Mouse (Mus musculus) forebrain, embryonic 15.5 days (tissue): ENCODE measurements at regions not wholly inside any gene's neighbourhood (a gene's known extent, or its start where the extent isn't known, plus 50 kb on each side); places are given as distances from the start of the nearest gene placed in this dataset.

Experiments used
- ATAC-seq: fragments of 200-750 bp; cut with Nextera tagmentation; replicated peaks from 2 replicates; pipeline ENCODE4 v1.8.0; 2017; ENCODE audit warnings: mild to moderate bottlenecking, moderate TSS enrichment, moderate library complexity
- H3K27ac ChIP-seq: fragments of 300-500 bp; sonication (generic); replicated peaks from 2 replicates; pipeline ENCODE4 v1.5.1; 2015; ENCODE audit warnings: mild to moderate bottlenecking, inconsistent platforms
- H3K27me3 ChIP-seq: fragments of 300-500 bp; sonication (generic); 2 replicates; pipeline ENCODE4 v1.6.1; 2015; ENCODE audit warnings: inconsistent platforms
- H3K36me3 ChIP-seq: fragments of 300-500 bp; sonication (generic); 2 replicates; pipeline ENCODE4 v1.6.1; 2015; ENCODE audit warnings: mild to moderate bottlenecking, inconsistent platforms
- H3K4me1 ChIP-seq: fragments of 300-500 bp; sonication (generic); 2 replicates; pipeline ENCODE4 v1.6.1; 2015; ENCODE audit warnings: inconsistent platforms
- H3K4me2 ChIP-seq: fragments of 300-500 bp; sonication (generic); replicated peaks from 2 replicates; pipeline ENCODE4 v1.6.1; 2015; ENCODE audit warnings: mild to moderate bottlenecking, inconsistent platforms
- H3K4me3 ChIP-seq: fragments of 300-500 bp; sonication (generic); 2 replicates; pipeline ENCODE4 v1.5.1; 2015; ENCODE audit warnings: mild to moderate bottlenecking, inconsistent platforms
- H3K9ac ChIP-seq: fragments of 300-500 bp; sonication (generic); replicated peaks from 2 replicates; pipeline ENCODE4 v1.6.1; 2015; ENCODE audit warnings: mild to moderate bottlenecking, inconsistent platforms
- H3K9me3 ChIP-seq: fragments of 300-500 bp; sonication (generic); 2 replicates; pipeline ENCODE4 v1.6.1; 2016; ENCODE audit warnings: inconsistent platforms
- WGBS: fragments of 180-500 bp; shearing (Covaris S2); methylation state at CpG from one replicate; pipeline ENCODE4 v1.1.7; 2015; ENCODE audit warnings: mixed read lengths; 5-methylcytosine and 5-hydroxymethylcytosine counted together

GRCm38 (mm10) chr13:84625527-84625926 lies 403.4 kb downstream of the Tmem161b start:
- Histone ChIP-seq H3K4me3 (no peak overlapping the region), H3K27me3 (no peaks in the 10 kb centered on the region), H3K27ac (no peak overlapping the region), H3K4me2 (no peak overlapping the region), H3K4me1 (peaks cover 13% of the 10 kb centered on the region; the same call in 1 of the 2 replicates), H3K36me3 (no peaks in the 10 kb centered on the region), H3K9me3 (no peaks in the 10 kb centered on the region), H3K9ac (no peak overlapping the region)
- WGBS: 33% methylated on average over 1 of the region's 1 CpGs
- no peak for ATAC-seq

- WGBS: 4% methylated on average over 2 of the region's 2 CpGs
- ATAC-seq: no peak
- H3K36me3 ChIP-seq: no peaks in the 10 kb centered on the region
- no peak overlapping the region for H3K9ac ChIP-seq
- no peak overlapping the region for H3K4me3 ChIP-seq
- H3K27me3 ChIP-seq: no peaks in the 10 kb centered on the region
- no peak overlapping the region for H3K27ac ChIP-seq
- H3K9me3 ChIP-seq: no peaks in the 10 kb centered on the region
- peaks cover 13% of the 10 kb centered on the region; the same call in 1 of the 2 replicates for H3K4me1 ChIP-seq
- H3K4me2 ChIP-seq: no peak overlapping the region
These were observed 403.8 kb downstream of the Tmem161b start for GRCm38 (mm10) chr13:84625927-84626326.

- Histone ChIP-seq H3K36me3 (no peaks in the 10 kb centered on the region), H3K4me1 (peaks cover 13% of the 10 kb centered on the region; the same call in 1 of the 2 replicates)
- 37% methylated on average over 1 of the region's 1 CpGs for WGBS
These were observed 404.3 kb downstream of the Tmem161b start for GRCm38 (mm10) chr13:84626397-84626796.

GRCm38 (mm10) chr13:84630686-84631085 lies 408.6 kb downstream of the Tmem161b start:
- H3K9me3 ChIP-seq: no peaks in the 10 kb centered on the region
- H3K27ac ChIP-seq: no peak overlapping the region
- no peaks in the 10 kb centered on the region for H3K27me3 ChIP-seq
- H3K4me2 ChIP-seq: no peak overlapping the region
- no peak overlapping the region for H3K4me3 ChIP-seq
- no peaks in the 10 kb centered on the region for H3K36me3 ChIP-seq
- WGBS: 72% methylated on average over 2 of the region's 2 CpGs
- peaks cover 3% of the 10 kb centered on the region; the same call in 1 of the 2 replicates for H3K4me1 ChIP-seq
- no peak overlapping the region for H3K9ac ChIP-seq
- no peak for ATAC-seq

More at GRCm38 (mm10) chr13:84626397-84626796, 404.3 kb downstream of the Tmem161b start:
- Histone ChIP-seq H3K27me3 (no peaks in the 10 kb centered on the region), H3K4me2 (no peak overlapping the region), H3K27ac (no peak overlapping the region), H3K9me3 (no peaks in the 10 kb centered on the region), H3K4me3 (no peak overlapping the region), H3K9ac (no peak overlapping the region)
- ATAC-seq: no peak

- WGBS: 72% methylated on average over 5 of the region's 5 CpGs
- Histone ChIP-seq H3K4me2 (no peak overlapping the region), H3K9me3 (no peaks in the 10 kb centered on the region), H3K4me3 (no peak overlapping the region), H3K27me3 (no peaks in the 10 kb centered on the region), H3K27ac (no peak overlapping the region), H3K4me1 (peaks cover 5% of the 10 kb centered on the region; the same call in 1 of the 2 replicates), H3K36me3 (no peaks in the 10 kb centered on the region), H3K9ac (no peak overlapping the region)
- ATAC-seq: no peak
These were observed 410.4 kb downstream of the Tmem161b start for GRCm38 (mm10) chr13:84632493-84632892.

GRCm38 (mm10) chr13:84636831-84637230 lies 414.7 kb downstream of the Tmem161b start:
- peak overlapping the region; percentile 72 for H3K27ac ChIP-seq

GRCm38 (mm10) chr13:84637606-84638005 lies 415.5 kb downstream of the Tmem161b start:
- H3K27ac ChIP-seq: peak overlapping the region; percentile 72
- WGBS: 47% methylated on average over 1 of the region's 1 CpGs
- ATAC-seq: no peak
- no peaks in the 10 kb centered on the region for H3K36me3 ChIP-seq
- no peaks in the 10 kb centered on the region for H3K9me3 ChIP-seq
- H3K9ac ChIP-seq: no peak overlapping the region
- H3K4me3 ChIP-seq: no peak overlapping the region
- H3K27me3 ChIP-seq: no peaks in the 10 kb centered on the region
- peaks cover 18% of the 10 kb centered on the region for H3K4me1 ChIP-seq
- no peak overlapping the region for H3K4me2 ChIP-seq

More at GRCm38 (mm10) chr13:84636831-84637230, 414.7 kb downstream of the Tmem161b start:
- Histone ChIP-seq H3K4me3 (no peak overlapping the region), H3K36me3 (no peaks in the 10 kb centered on the region), H3K4me2 (no peak overlapping the region; the same call in 1 of the 2 replicates), H3K9me3 (no peaks in the 10 kb centered on the region), H3K9ac (no peak overlapping the region), H3K27me3 (no peaks in the 10 kb centered on the region), H3K4me1 (peaks cover 18% of the 10 kb centered on the region)
- ATAC-seq: no peak

- no peak for ATAC-seq
- H3K27ac ChIP-seq: peak overlapping the region; percentile 86
These were observed 416.4 kb downstream of the Tmem161b start for GRCm38 (mm10) chr13:84638401-84638934.

GRCm38 (mm10) chr13:84639087-84640022 lies 417.3 kb downstream of the Tmem161b start:
- no peak overlapping the region for H3K4me2 ChIP-seq
- H3K36me3 ChIP-seq: no peaks in the 10 kb centered on the region
- WGBS: 9% methylated on average over 6 of the region's 6 CpGs

More at GRCm38 (mm10) chr13:84638401-84638934, 416.4 kb downstream of the Tmem161b start:
- no peak overlapping the region for H3K4me3 ChIP-seq
- no peaks in the 10 kb centered on the region for H3K36me3 ChIP-seq
- 10% methylated on average over 4 of the region's 4 CpGs for WGBS
- H3K9me3 ChIP-seq: no peaks in the 10 kb centered on the region
- peaks cover 18% of the 10 kb centered on the region for H3K4me1 ChIP-seq
- no peaks in the 10 kb centered on the region for H3K27me3 ChIP-seq
- H3K9ac ChIP-seq: no peak overlapping the region
- H3K4me2 ChIP-seq: no peak overlapping the region; the same call in 1 of the 2 replicates

GRCm38 (mm10) chr13:84644024-84644423 lies 421.9 kb downstream of the Tmem161b start:
- no peaks in the 10 kb centered on the region for H3K9me3 ChIP-seq
- H3K9ac ChIP-seq: no peak overlapping the region
- ATAC-seq: no peak
- H3K4me1 ChIP-seq: peaks cover 5% of the 10 kb centered on the region
- 97% methylated on average over 4 of the region's 4 CpGs for WGBS
- H3K4me3 ChIP-seq: no peak overlapping the region
- H3K4me2 ChIP-seq: no peak overlapping the region
- no peak overlapping the region for H3K27ac ChIP-seq
- no peaks in the 10 kb centered on the region for H3K36me3 ChIP-seq
- H3K27me3 ChIP-seq: no peaks in the 10 kb centered on the region

More at GRCm38 (mm10) chr13:84639087-84640022, 417.3 kb downstream of the Tmem161b start:
- H3K27me3 ChIP-seq: no peaks in the 10 kb centered on the region
- no peak overlapping the region for H3K4me3 ChIP-seq
- H3K4me1 ChIP-seq: peaks cover 18% of the 10 kb centered on the region
- ATAC-seq: peak; percentile 88
- H3K27ac ChIP-seq: peak overlapping the region; percentile 86
- H3K9me3 ChIP-seq: no peaks in the 10 kb centered on the region
- H3K9ac ChIP-seq: no peak overlapping the region

GRCm38 (mm10) chr13:84646899-84647298 lies 424.8 kb downstream of the Tmem161b start:
- no peaks in the 10 kb centered on the region for H3K27me3 ChIP-seq
- no peak for ATAC-seq
- no peak overlapping the region for H3K4me2 ChIP-seq
- H3K4me3 ChIP-seq: no peak overlapping the region
- peak overlapping the region; percentile 38; the same call in 1 of the 2 replicates for H3K27ac ChIP-seq
- H3K4me1 ChIP-seq: no peaks in the 10 kb centered on the region; the same call in 1 of the 2 replicates
- 63% methylated on average over 1 of the region's 1 CpGs for WGBS
- no peaks in the 10 kb centered on the region for H3K36me3 ChIP-seq
- no peaks in the 10 kb centered on the region for H3K9me3 ChIP-seq
- no peak overlapping the region for H3K9ac ChIP-seq

- no peaks in the 10 kb centered on the region; the same call in 1 of the 2 replicates for H3K4me1 ChIP-seq
- H3K4me2 ChIP-seq: no peak overlapping the region
- H3K27me3 ChIP-seq: no peaks in the 10 kb centered on the region
- no peaks in the 10 kb centered on the region for H3K9me3 ChIP-seq
- no peaks in the 10 kb centered on the region for H3K36me3 ChIP-seq
- H3K9ac ChIP-seq: no peak overlapping the region
- no peak overlapping the region for H3K4me3 ChIP-seq
- no peak for ATAC-seq
- WGBS: 69% methylated on average over 1 of the region's 1 CpGs
- no peak overlapping the region for H3K27ac ChIP-seq
These were observed 426.0 kb downstream of the Tmem161b start for GRCm38 (mm10) chr13:84648056-84648455.
